ENCODE assay signal across 8 mouse cellular contexts in genomic region chr17:83219351-83220287, GRCm38 (mm10). TPM values are rescaled to one million over a fixed set of nuclear protein-coding genes. Genes with fewer than 3 reads are reported as not detected.
DNase-seq lines count a peak whose midpoint lies in the region; ATAC-seq lines count a peak whose summit lies in the region.
"Had no signal": no experiment of that assay in that cellular context is flagged by ENCODE, and none has a peak within 500 bp of the region (broad histone marks: within the 10 kb centered on the region; RNA-seq: fewer than 3 reads in every experiment).

No protein-coding gene starts in this region.

- 0 out of 2 replicates have a peak overlapping the region, but pooled peaks have one; percentile 11 for H3K4me2 ChIP-seq in hindbrain, embryonic 11.5 days (replicated peaks; ENCODE audit: low read depth, low read length)
- H3K4me2 ChIP-seq in liver, embryonic 13.5 days: peak overlapping the region; percentile 66; the same call in 1 of the 2 replicates

- H3K9me3 ChIP-seq in hindbrain, embryonic 11.5 days (ENCODE audit: control insufficient read depth, low read length): no peaks in the 10 kb centered on the region
- H3K9me3 ChIP-seq in liver, embryonic 13.5 days (replicated peaks): no peaks in the 10 kb centered on the region

- DNase-seq in urinary bladder, postnatal 14 days (ENCODE audit: low spot score): peak; percentile 41
- no peak for DNase-seq in urinary bladder, adult 18-20 months (ENCODE audit: low spot score in 2 of 2)
- DNase-seq in hindbrain, embryonic 11.5 days (ENCODE audit: low spot score): no peak
- no peak for DNase-seq in liver, embryonic 13.5 days
- no peak for DNase-seq in right cerebral cortex, postnatal 36 days (ENCODE audit: low spot score in 2 of 2)
- DNase-seq in right cerebral cortex, postnatal 25 days: no peak

- peaks cover 2% of the 10 kb centered on the region; the same call in 1 of the 2 replicates for H3K27me3 ChIP-seq in hindbrain, embryonic 11.5 days (ENCODE audit: control insufficient read depth, insufficient read depth, low read length)
- H3K27me3 ChIP-seq in liver, embryonic 13.5 days: peaks cover 34% of the 10 kb centered on the region

- 0 out of 2 replicates have a peak overlapping the region, but pooled peaks have one; percentile 15 for H3K9ac ChIP-seq in hindbrain, embryonic 11.5 days (ENCODE audit: low read depth, low read length)
- no peak overlapping the region for H3K9ac ChIP-seq in liver, embryonic 13.5 days

- no peak for ATAC-seq in hindbrain, embryonic 11.5 days (ENCODE audit: low FRiP score)
- no peak for ATAC-seq in liver, embryonic 13.5 days (ENCODE audit: low read depth)
- no peak for ATAC-seq in erythroblast, adult 5-6 weeks (replicated peaks; ENCODE audit: low FRiP score, poor library complexity, severe bottlenecking)

- H3K27ac ChIP-seq in hindbrain, embryonic 11.5 days (ENCODE audit: low read depth, low read length): no peak overlapping the region
- 0 out of 2 replicates have a peak overlapping the region, but pooled peaks have one; percentile 29 for H3K27ac ChIP-seq in liver, embryonic 13.5 days
- H3K27ac ChIP-seq: macrophage had no signal

- H3K4me3 ChIP-seq in hindbrain, embryonic 11.5 days (ENCODE audit: low read depth, low read length): no peak overlapping the region
- no peak overlapping the region for H3K4me3 ChIP-seq in liver, embryonic 13.5 days (replicated peaks)

- H3K36me3 ChIP-seq in hindbrain, embryonic 11.5 days (ENCODE audit: control insufficient read depth, insufficient read depth, low read length): no peaks in the 10 kb centered on the region
- peaks cover 22% of the 10 kb centered on the region for H3K36me3 ChIP-seq in liver, embryonic 13.5 days

- H3K4me1 ChIP-seq in hindbrain, embryonic 11.5 days (replicated peaks; ENCODE audit: control insufficient read depth, insufficient read depth, low read length): peaks cover 18% of the 10 kb centered on the region
- H3K4me1 ChIP-seq in liver, embryonic 13.5 days (replicated peaks): peaks cover 47% of the 10 kb centered on the region

- 57% methylated on average over 14 of the region's 14 CpGs for WGBS in hindbrain, embryonic 11.5 days
- WGBS in liver, embryonic 13.5 days (ENCODE audit: insufficient replicate concordance): 54% methylated on average over 14 of the region's 14 CpGs

RNA-seq across cellular contexts. Expression of gene Pkdcc, which starts 4.5 kb away (rescaled TPM):
- 9.6 and 10.8 TPM in 2 replicates for polyA plus RNA-seq in hindbrain, embryonic 11.5 days (2014; fragmentation: Nextera tagmentation; extraction: Ambion mirVana)
- 2.6 and 3.5 TPM in 2 replicates for polyA plus RNA-seq in liver, embryonic 13.5 days (2015; fragmentation: Nextera tagmentation; extraction: Ambion mirVana)
- 1.5 TPM in 1 of 2 replicates, not detected in the other for total RNA-seq in erythroblast, adult 5-6 weeks (2015; ENCODE audit: low replicate concordance)
- total RNA-seq in erythroblast, adult 5-6 weeks (2017; ENCODE audit: low replicate concordance): not detected in 2 replicates
